Mouse (Mus musculus) CH12.LX (cell line): ENCODE results near the gene Pou3f1. TPM values are rescaled to one million over a fixed set of nuclear protein-coding genes. Genes with fewer than 3 reads are reported as not detected.

Source experiments
- DNase-seq: peaks from one replicate; pipeline ENCODE4 v3.0.0-alpha.2; 2013; ENCODE audit errors: extremely low read depth
- H3K27ac ChIP-seq: 2 replicates; pipeline ENCODE4 v1.5.1; 2012; ENCODE audit warnings: low read depth, mild to moderate bottlenecking, control low read depth, moderate library complexity; ENCODE audit not compliant: insufficient read depth
- H3K27me3 ChIP-seq: replicated peaks from 2 replicates; pipeline ENCODE3; 2012; ENCODE audit warnings: inconsistent platforms
- H3K36me3 ChIP-seq, 2 experiments: replicated peaks in 1 of 2; 2 replicates each; pipeline versions ENCODE3 to v1.6.1; 2012; ENCODE audit warnings: inconsistent platforms in 1 of 2, low read length in 1 of 2, mild to moderate bottlenecking in 1 of 2, mixed read lengths in 1 of 2, moderate library complexity in 1 of 2; ENCODE audit not compliant: control insufficient read depth in 1 of 2, insufficient read depth in 1 of 2
- H3K4me1 ChIP-seq, 2 experiments: 2 replicates each; pipeline ENCODE4 v1.6.1; 2012; ENCODE audit warnings: inconsistent platforms in 1 of 2, moderate library complexity in 1 of 2; ENCODE audit not compliant: insufficient read depth in 2 of 2, control insufficient read depth in 1 of 2
- H3K4me2 ChIP-seq: 2 replicates; pipeline ENCODE4 v1.6.1; 2012; ENCODE audit warnings: low read depth, mild to moderate bottlenecking, control low read depth; ENCODE audit not compliant: poor library complexity, insufficient read depth, severe bottlenecking
- H3K4me3 ChIP-seq, 3 experiments: fragments of 150-350 bp in 1 of 3; sonication (generic) in 1 of 3; replicated peaks in 1 of 3; 2 replicates each; pipeline versions ENCODE3 to v1.5.1; 2011 to 2012; ENCODE audit warnings: low read depth in 2 of 3, low read length in 2 of 3, mild to moderate bottlenecking in 2 of 3, moderate library complexity in 2 of 3, control low read depth in 1 of 3, improper control_type of control experiment in 1 of 3, inconsistent platforms in 1 of 3, mixed read lengths in 1 of 3; ENCODE audit not compliant: poor library complexity in 1 of 3
- H3K79me2 ChIP-seq: replicated peaks from 2 replicates; pipeline ENCODE4 v1.6.1; 2012; ENCODE audit warnings: mild to moderate bottlenecking, moderate library complexity; ENCODE audit not compliant: control insufficient read depth, poor library complexity, insufficient read depth, severe bottlenecking; ENCODE audit errors: extremely low read depth
- H3K9ac ChIP-seq: 2 replicates; pipeline ENCODE4 v1.6.1; 2012; ENCODE audit warnings: low read depth, mild to moderate bottlenecking, control low read depth, moderate library complexity; ENCODE audit not compliant: insufficient read depth
- H3K9me3 ChIP-seq: replicated peaks from 2 replicates; pipeline ENCODE3; 2012; ENCODE audit warnings: low read length, inconsistent platforms, mixed read lengths
- CHD2 ChIP-seq: IDR thresholded peaks from 2 replicates; pipeline ENCODE4 v1.6.1; 2011; ENCODE audit warnings: low read length, improper control_type of control experiment
- CTCF ChIP-seq, 2 experiments: IDR thresholded peaks in 1 of 2; conservative IDR thresholded peaks in 1 of 2; 2 replicates each; pipeline ENCODE4 v1.5.1; 2011 to 2012; ENCODE audit warnings: low read depth in 2 of 2, low read length in 2 of 2, improper control_type of control experiment in 1 of 2, inconsistent platforms in 1 of 2, mild to moderate bottlenecking in 1 of 2, moderate library complexity in 1 of 2
- EP300 ChIP-seq: IDR thresholded peaks from 2 replicates; pipeline ENCODE4 v1.6.1; 2011; ENCODE audit warnings: low read length, improper control_type of control experiment
- ETS1 ChIP-seq: conservative IDR thresholded peaks from 2 replicates; pipeline ENCODE4 v1.6.1; 2012; ENCODE audit warnings: low read depth, mild to moderate bottlenecking, inconsistent platforms, low read length, improper control_type of control experiment, moderate library complexity
- GABPA ChIP-seq: IDR thresholded peaks from 2 replicates; pipeline ENCODE4 v1.6.1; 2012; ENCODE audit warnings: low read depth, low read length, improper control_type of control experiment, inconsistent platforms; ENCODE audit not compliant: insufficient replicate concordance
- JUND ChIP-seq: conservative IDR thresholded peaks from 2 replicates; pipeline ENCODE4 v1.6.1; 2011; ENCODE audit warnings: low read depth, low read length, improper control_type of control experiment
- MXI1 ChIP-seq: IDR thresholded peaks from 2 replicates; pipeline ENCODE4 v1.6.1; 2011; ENCODE audit warnings: mild to moderate bottlenecking, low read depth, low read length, improper control_type of control experiment
- NELFE ChIP-seq: IDR thresholded peaks from 2 replicates; pipeline ENCODE4 v1.6.1; 2011; ENCODE audit warnings: low read depth, low read length, improper control_type of control experiment
- PAX5 ChIP-seq: IDR thresholded peaks from 2 replicates; pipeline ENCODE4 v1.6.1; 2012; ENCODE audit warnings: low read length, inconsistent platforms, mixed read lengths
- POLR2A ChIP-seq: IDR thresholded peaks from 2 replicates; pipeline ENCODE4 v1.6.1; 2011; ENCODE audit warnings: low read depth, mild to moderate bottlenecking, improper control_type of control experiment, low read length
- POLR2AphosphoS2 ChIP-seq: IDR thresholded peaks from 2 replicates; pipeline ENCODE4 v1.6.1; 2011; ENCODE audit warnings: low read depth, low read length, improper control_type of control experiment
- RAD21 ChIP-seq: IDR thresholded peaks from 2 replicates; pipeline ENCODE4 v1.6.1; 2011; ENCODE audit warnings: low read depth, mild to moderate bottlenecking, low read length, improper control_type of control experiment, moderate library complexity
- SMC3 ChIP-seq: IDR thresholded peaks from 2 replicates; pipeline ENCODE4 v1.6.1; 2011; ENCODE audit warnings: low read depth, low read length, improper control_type of control experiment
- TCF12 ChIP-seq: IDR thresholded peaks from 2 replicates; pipeline ENCODE4 v1.6.1; 2014; ENCODE audit warnings: low read depth, mild to moderate bottlenecking, inconsistent platforms, low read length, improper control_type of control experiment
- USF1 ChIP-seq: IDR thresholded peaks from 2 replicates; pipeline ENCODE4 v1.6.1; 2014; ENCODE audit warnings: low read depth, mild to moderate bottlenecking, inconsistent platforms, low read length, improper control_type of control experiment
- USF2 ChIP-seq: conservative IDR thresholded peaks from 2 replicates; pipeline ENCODE4 v1.6.1; 2011; ENCODE audit warnings: low read depth, low read length, improper control_type of control experiment
- ZC3H11A ChIP-seq: IDR thresholded peaks from 2 replicates; pipeline ENCODE4 v1.6.1; 2012; ENCODE audit warnings: low read depth, mild to moderate bottlenecking, inconsistent platforms, low read length, improper control_type of control experiment
- ZMIZ1 ChIP-seq: IDR thresholded peaks from 2 replicates; pipeline ENCODE4 v1.6.1; 2012; ENCODE audit warnings: low read depth, mild to moderate bottlenecking, inconsistent platforms, low read length, improper control_type of control experiment
- ZNF384 ChIP-seq: IDR thresholded peaks from 2 replicates; pipeline ENCODE4 v1.6.1; 2012; ENCODE audit warnings: low read depth, low read length, improper control_type of control experiment, inconsistent platforms
- dilution Hi-C: fragments of 300-500 bp; cut with MboI; formaldehyde crosslinking; loops from 2 replicates; pipeline ENCODE4 v1.14.3; 2020; ENCODE audit warnings: low sequenced_read_pairs; ENCODE audit not compliant: extremely low pct_unique_long_range_greater_than_20kb, extremely low pct_ligation_motif_present
- in situ Hi-C: fragments of 300-500 bp; cut with MboI; formaldehyde crosslinking; loops from 3 replicates; pipeline ENCODE4 v1.14.3; 2019; ENCODE audit warnings: low sequenced_read_pairs, low pct_ligation_motif_present, low pct_unique_long_range_greater_than_20kb, mixed read lengths
- polyA plus RNA-seq: library from polyadenylated mRNA; unstranded; fragments of >175 nt; gene quantifications from 2 replicates; pipeline ENCODE4 v1.2.1, GENCODE M21; 2012; ENCODE audit warnings: low read depth; ENCODE audit not compliant: insufficient read length
- total RNA-seq, 2 experiments: library from RNA; depleted of rRNA; stranded (reverse); fragments of 300-350 nt in 1 of 2; fragments of >200 nt in 1 of 2; gene quantifications; 2 replicates each; pipeline ENCODE4 v1.2.3; 2012 to 2014

Gene Pou3f1
- total and polyA plus RNA-seq, 3 experiments, result not detected

DNA sequence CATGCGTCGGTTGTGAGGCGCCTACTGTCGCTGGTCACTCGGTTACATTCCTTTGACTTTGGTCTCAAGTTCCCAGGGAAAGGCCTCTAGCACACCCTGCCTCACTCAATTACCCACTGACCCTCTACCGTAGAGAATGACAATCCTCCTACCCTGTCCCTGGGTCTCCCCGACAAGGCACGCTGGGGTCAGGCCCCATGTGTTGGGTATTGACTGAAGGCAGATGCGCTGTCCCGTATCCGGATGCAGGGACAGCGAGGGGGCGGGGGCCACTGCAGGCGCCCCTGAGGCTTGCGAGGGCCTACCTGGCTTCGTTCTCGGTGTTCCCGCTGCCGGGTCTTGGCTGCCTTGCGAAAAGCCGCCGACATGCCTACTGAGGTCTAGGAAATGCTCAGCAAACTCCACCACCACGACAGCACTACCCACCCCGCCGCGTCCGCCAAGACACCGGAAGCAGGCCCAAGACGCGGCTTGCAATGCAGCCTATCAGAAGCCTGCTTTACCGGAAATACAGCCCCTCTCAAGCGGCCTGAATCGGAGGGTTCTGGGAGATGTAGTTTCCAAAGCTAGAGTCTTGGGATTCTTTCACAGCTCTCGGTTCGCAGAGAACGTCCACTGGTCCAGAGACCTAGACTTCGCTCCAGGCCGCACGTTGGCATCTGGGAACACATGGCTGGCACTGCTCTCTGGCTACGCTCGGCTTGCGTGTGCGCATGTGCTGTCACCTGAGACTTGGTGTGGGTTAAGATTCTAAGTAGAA is 36.7 kb downstream of the Pou3f1 start, which contains the start of gene Utp11 (continued):
- TF ChIP-seq CHD2, result peak; percentile 87
- TF ChIP-seq ZC3H11A, result no peak
- TF ChIP-seq SMC3, result no peak
- no peak for TF ChIP-seq RAD21
- TF ChIP-seq ZNF384, result no peak
- no peak for TF ChIP-seq PAX5
- TF ChIP-seq MXI1, result peak; percentile 65
- no peak for TF ChIP-seq CTCF (conservative IDR thresholded peaks at IDR 0.05 in 1 of 2, IDR thresholded peaks at IDR 0.05 in 1 of 2; ENCODE audit: low read depth in 2 of 2, low read length in 2 of 2)

DNA sequence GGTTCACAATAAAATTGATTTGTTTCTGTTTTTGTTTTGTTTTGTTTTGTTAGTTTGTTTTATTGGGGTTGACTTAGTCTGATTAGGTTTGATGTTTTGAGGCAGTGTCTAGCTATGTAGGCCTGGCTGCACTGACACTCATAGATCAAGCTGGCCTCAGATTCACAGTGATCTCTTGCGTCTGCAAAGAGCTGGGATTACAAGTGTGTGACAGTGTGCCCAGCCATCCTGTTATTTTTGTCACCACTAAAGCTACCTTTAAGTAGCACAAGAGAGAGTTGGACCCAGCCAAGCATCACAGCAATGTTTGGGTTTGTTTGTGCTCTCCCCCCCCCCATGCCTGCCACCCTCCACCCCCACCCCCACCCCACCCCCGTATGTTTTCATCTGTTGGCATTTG is 38.0 kb downstream of the Pou3f1 start:
- Histone ChIP-seq H3K9me3 (peaks cover 2% of the 10 kb centered on the region), H3K4me3 (no peak overlapping the region), H3K79me2 (peaks cover 38% of the 10 kb centered on the region), H3K27ac (0 out of 2 replicates have a peak overlapping the region, but pooled peaks have one; percentile 44), H3K9ac (peak overlapping the region; percentile 35; the same call in 1 of the 2 replicates), H3K27me3 (no peaks in the 10 kb centered on the region), H3K4me1 (peaks cover 4 to 41% of the 10 kb centered on the region in 2 experiments; a peak in 3 of 4 replicates), H3K4me2 (no peak overlapping the region), H3K36me3 (peaks cover 0 to 6% of the 10 kb centered on the region in 2 experiments)
- TF ChIP-seq POLR2A (no peak), NELFE (no peak), USF2 (no peak), ZNF384 (no peak), JUND (no peak), ZMIZ1 (no peak), POLR2AphosphoS2 (no peak), GABPA (no peak), ETS1 (no peak), EP300 (no peak), USF1 (no peak), TCF12 (no peak), RAD21 (no peak)
- dilution Hi-C loops (no loop called here), in situ Hi-C loops (no loop called here)
- DNase-seq, result no peak
